Mouse (Mus musculus) testis, postnatal 10 days (tissue): ENCODE data around the gene Upp2.

ENCODE experiments used
- DNase-seq: peaks from one replicate; pipeline ENCODE4 v3.0.0; 2021; ENCODE audit warnings: low spot score

The Upp2 gene

GRCm38 (mm10) chr2:58567066-58567810 lies at the start of gene Upp2, which contains the start of gene Acvr1:
TSS of gene Upp2 (plus strand) at chr2:58567298.
TSS of gene Acvr1 (minus strand) at chr2:58567157.
- DNase-seq: peak; percentile 87

- no peak for DNase-seq
Observed at GRCm38 (mm10) chr2:58518517-58518916, 48.6 kb upstream of the Upp2 start.

GRCm38 (mm10) chr2:58520727-58521126 lies 46.4 kb upstream of the Upp2 start:
- DNase-seq: no peak

GRCm38 (mm10) chr2:58521621-58522020 lies 45.5 kb upstream of the Upp2 start:
- no peak for DNase-seq

GRCm38 (mm10) chr2:58523097-58523496 lies 44.0 kb upstream of the Upp2 start:
- no peak for DNase-seq

- no peak for DNase-seq
Observed at GRCm38 (mm10) chr2:58523894-58524293, 43.2 kb upstream of the Upp2 start.

GRCm38 (mm10) chr2:58524356-58524755 lies 42.7 kb upstream of the Upp2 start:
- no peak for DNase-seq

- DNase-seq: no peak
Observed at GRCm38 (mm10) chr2:58527786-58528185, 39.3 kb upstream of the Upp2 start.

- no peak for DNase-seq
Observed at GRCm38 (mm10) chr2:58529384-58529783, 37.7 kb upstream of the Upp2 start.

GRCm38 (mm10) chr2:58529860-58530440 lies 37.1 kb upstream of the Upp2 start:
- DNase-seq: no peak

GRCm38 (mm10) chr2:58530521-58530920 lies 36.6 kb upstream of the Upp2 start:
- DNase-seq: no peak

GRCm38 (mm10) chr2:58532260-58532850 lies 34.7 kb upstream of the Upp2 start:
- peak; percentile 78 for DNase-seq

- no peak for DNase-seq
Observed at GRCm38 (mm10) chr2:58533521-58534001, 33.5 kb upstream of the Upp2 start.

GRCm38 (mm10) chr2:58534379-58534778 lies 32.7 kb upstream of the Upp2 start:
- DNase-seq: no peak

GRCm38 (mm10) chr2:58535233-58535632 lies 31.9 kb upstream of the Upp2 start:
- no peak for DNase-seq

GRCm38 (mm10) chr2:58536796-58537195 lies 30.3 kb upstream of the Upp2 start:
- no peak for DNase-seq

GRCm38 (mm10) chr2:58538196-58538595 lies 28.9 kb upstream of the Upp2 start:
- DNase-seq: no peak

- DNase-seq: no peak
Observed at GRCm38 (mm10) chr2:58543252-58543651, 23.8 kb upstream of the Upp2 start.

- no peak for DNase-seq
Observed at GRCm38 (mm10) chr2:58544368-58544767, 22.7 kb upstream of the Upp2 start.

GRCm38 (mm10) chr2:58546264-58546663 lies 20.8 kb upstream of the Upp2 start:
- DNase-seq: no peak

GRCm38 (mm10) chr2:58548943-58549342 lies 18.2 kb upstream of the Upp2 start:
- DNase-seq: no peak

GRCm38 (mm10) chr2:58549960-58550359 lies 17.1 kb upstream of the Upp2 start:
- DNase-seq: no peak

- DNase-seq: no peak
Observed at GRCm38 (mm10) chr2:58550488-58550887, 16.6 kb upstream of the Upp2 start.
